Mouse (Mus musculus) embryonic facial prominence, embryonic 13.5 days (tissue): ENCODE results near the gene Phldb3. TPM values are rescaled to one million over a fixed set of nuclear protein-coding genes. Genes with fewer than 3 reads are reported as not detected.

Source experiments
- ATAC-seq: fragments of 200-750 bp; cut with Nextera tagmentation; 2 replicates; pipeline ENCODE4 v1.8.0; 2017; ENCODE audit warnings: low read depth; ENCODE audit not compliant: insufficient number of reproducible peaks, insufficient read depth, low FRiP score, low TSS enrichment
- H3K27ac ChIP-seq: fragments of 300-500 bp; sonication (generic); 2 replicates; pipeline ENCODE4 v1.5.1; 2015; ENCODE audit warnings: moderate library complexity, mild to moderate bottlenecking, inconsistent platforms
- H3K27me3 ChIP-seq: fragments of 300-500 bp; sonication (generic); 2 replicates; pipeline ENCODE4 v1.6.1; 2015; ENCODE audit warnings: mild to moderate bottlenecking, inconsistent platforms
- H3K36me3 ChIP-seq: fragments of 300-500 bp; sonication (generic); 2 replicates; pipeline ENCODE4 v1.6.1; 2015; ENCODE audit warnings: mild to moderate bottlenecking, inconsistent platforms
- H3K4me1 ChIP-seq: fragments of 300-500 bp; sonication (generic); 2 replicates; pipeline ENCODE4 v1.6.1; 2015; ENCODE audit warnings: inconsistent platforms
- H3K4me2 ChIP-seq: fragments of 300-500 bp; sonication (generic); 2 replicates; pipeline ENCODE4 v1.6.1; 2015; ENCODE audit warnings: moderate library complexity, mild to moderate bottlenecking, inconsistent platforms
- H3K4me3 ChIP-seq: fragments of 300-500 bp; sonication (generic); 2 replicates; pipeline ENCODE4 v1.5.1; 2015; ENCODE audit warnings: mild to moderate bottlenecking, inconsistent platforms
- H3K9ac ChIP-seq: fragments of 300-500 bp; sonication (generic); 2 replicates; pipeline ENCODE4 v1.6.1; 2015; ENCODE audit warnings: mild to moderate bottlenecking, inconsistent platforms
- H3K9me3 ChIP-seq: fragments of 300-500 bp; sonication (generic); 2 replicates; pipeline ENCODE4 v1.6.1; 2016; ENCODE audit warnings: inconsistent platforms
- WGBS: fragments of 180-500 bp; shearing (Covaris S2); methylation state at CpG from one replicate; pipeline ENCODE4 v1.1.7; 2015; ENCODE audit warnings: mixed read lengths; 5-methylcytosine and 5-hydroxymethylcytosine counted together
- polyA plus RNA-seq: library from polyadenylated mRNA; unstranded; fragments of >200 nt; fragmentation: Nextera tagmentation; extraction: Ambion mirVana; gene quantifications from 2 replicates; pipeline ENCODE4 v1.2.1, GENCODE M21; 2015

Gene Phldb3
- polyA plus RNA-seq, result 0.37 and 0.65 TPM in 2 replicates

DNA sequence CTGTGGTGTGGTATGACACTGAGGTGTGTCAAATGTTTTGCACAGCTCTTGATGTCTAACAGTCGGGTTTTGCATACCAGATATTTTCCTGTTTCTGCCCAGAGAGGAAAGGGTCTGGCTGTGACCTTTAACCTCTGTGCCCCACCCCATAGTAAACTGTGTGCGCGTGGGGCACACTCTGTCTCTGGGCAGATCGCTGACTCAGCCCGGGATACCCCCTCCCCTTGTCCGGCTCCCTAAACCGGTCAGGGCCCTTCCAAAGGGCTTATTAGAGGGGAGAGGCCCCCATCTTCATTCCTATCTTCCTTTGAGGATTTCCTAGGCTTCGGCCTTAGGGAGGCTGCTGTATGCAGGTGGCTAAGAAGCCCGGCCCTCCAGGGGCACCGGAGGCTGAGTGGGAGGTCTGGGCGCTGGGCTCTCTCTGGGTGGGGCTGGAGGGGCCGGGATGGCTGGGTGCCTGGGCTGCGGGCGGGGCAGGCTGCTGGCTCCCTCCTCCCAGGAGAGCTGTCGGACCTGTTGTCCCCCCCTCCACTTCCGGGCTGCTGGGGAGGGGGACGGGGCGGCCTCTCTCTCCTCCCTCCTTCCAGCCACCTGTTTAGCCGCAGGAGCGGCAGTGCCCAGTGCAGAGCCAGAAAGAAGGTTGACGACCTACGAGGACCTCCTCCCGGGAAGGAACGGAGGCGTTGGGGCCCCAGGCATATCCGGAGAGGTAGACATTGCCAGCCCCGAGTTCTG, at the start of gene Phldb3:
Gene Phldb3, plus strand, starts transcription at position 620 of the 735 bp plus-strand sequence.
- H3K27me3 ChIP-seq, result peaks cover 63% of the 10 kb centered on the region
- H3K4me3 ChIP-seq, result peak within 1 kb of the TSS; percentile 46
- H3K36me3 ChIP-seq, result peaks cover 17% of the 10 kb centered on the region; the same call in 1 of the 2 replicates
- peak within 1 kb of the TSS; percentile 46 for H3K9ac ChIP-seq
- 3% methylated on average over 27 of the region's 27 CpGs for WGBS
- H3K4me1 ChIP-seq, result peaks cover 24% of the 10 kb centered on the region
- H3K4me2 ChIP-seq, result peak within 1 kb of the TSS; percentile 67
- no peaks in the 10 kb centered on the region for H3K9me3 ChIP-seq
- peak within 1 kb of the TSS; percentile 51; the same call in 1 of the 2 replicates for H3K27ac ChIP-seq
- ATAC-seq, result 0 out of 2 replicates have a peak, but pooled peaks have one; percentile 2

DNA sequence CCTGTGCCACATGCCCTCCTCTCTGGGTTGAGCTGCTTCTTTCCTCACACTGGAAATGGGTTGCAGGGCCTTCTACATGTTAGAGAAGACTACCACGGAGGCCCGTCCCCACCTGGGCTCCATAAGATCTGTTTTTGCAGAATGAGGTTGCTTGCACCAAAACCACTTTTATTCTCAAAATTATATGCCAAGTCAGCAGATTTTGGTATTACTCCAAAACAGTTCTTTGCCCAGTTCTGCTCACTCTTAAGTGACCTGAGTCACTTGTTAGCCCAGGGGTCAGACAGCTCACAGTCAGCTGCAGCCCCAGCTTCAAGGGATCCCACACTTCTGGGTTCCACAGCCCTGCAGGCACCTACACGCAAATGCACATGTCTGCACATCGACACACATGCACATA, 49.1 kb upstream of the Phldb3 start:
- H3K9me3 ChIP-seq, result no peaks in the 10 kb centered on the region
- no peaks in the 10 kb centered on the region for H3K27me3 ChIP-seq
- H3K4me2 ChIP-seq, result no peak overlapping the region
- 89% methylated on average over 4 of the region's 4 CpGs for WGBS
- H3K4me3 ChIP-seq, result no peak overlapping the region
- peaks cover 70% of the 10 kb centered on the region for H3K36me3 ChIP-seq
- H3K4me1 ChIP-seq, result no peaks in the 10 kb centered on the region
- no peak overlapping the region for H3K27ac ChIP-seq
- no peak overlapping the region for H3K9ac ChIP-seq
- ATAC-seq, result no peak

DNA sequence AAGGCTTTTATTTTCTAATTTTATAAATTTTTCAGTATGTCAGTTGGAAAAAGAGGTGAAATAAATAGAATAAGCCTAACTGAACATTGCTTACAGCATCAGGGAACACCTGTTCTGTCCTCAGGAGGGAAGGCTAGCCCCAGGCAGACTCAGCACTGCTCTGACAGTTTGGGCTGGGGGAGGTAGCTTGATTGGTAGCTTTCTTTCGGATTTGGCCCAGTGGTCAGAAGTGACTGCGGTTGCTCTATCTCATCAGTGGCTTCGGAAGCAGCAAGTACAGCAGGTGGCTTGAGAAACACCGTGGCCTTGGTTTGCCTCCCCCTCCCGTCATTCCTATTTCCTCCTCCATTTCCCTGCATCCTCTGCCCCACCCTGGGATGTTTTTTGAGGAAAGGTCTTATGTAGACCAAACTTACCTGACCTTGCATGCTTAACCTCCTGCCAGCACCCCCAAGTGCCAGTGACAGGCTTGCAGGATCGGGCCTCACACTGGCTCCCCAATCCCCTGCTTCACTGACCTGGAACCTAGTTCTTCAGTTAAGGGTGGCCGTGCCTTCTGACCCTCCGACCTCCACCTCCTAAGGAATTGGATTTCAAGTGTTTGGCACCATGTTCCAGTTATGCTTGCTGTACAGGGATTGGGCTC, 47.2 kb upstream of the Phldb3 start:
- H3K9me3 ChIP-seq, result no peaks in the 10 kb centered on the region
- 89% methylated on average over 8 of the region's 8 CpGs for WGBS

DNA sequence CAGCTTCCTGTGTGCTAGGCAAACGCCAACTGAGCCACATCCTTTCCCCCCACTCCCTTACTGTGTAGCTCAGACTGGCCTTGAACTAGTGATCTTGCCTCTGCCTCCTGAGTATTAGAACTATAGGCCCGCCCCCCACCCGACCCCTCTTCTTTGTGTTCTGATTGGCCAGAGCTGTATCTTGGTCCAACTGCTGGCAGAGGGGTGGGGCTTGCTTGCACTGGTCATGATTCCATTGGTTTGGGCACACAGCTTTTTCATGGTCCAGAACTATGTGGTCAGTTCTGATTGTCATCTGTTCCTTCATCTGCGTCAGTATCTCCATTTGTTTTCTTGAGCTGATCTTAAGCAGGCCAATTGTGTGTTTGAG, 46.7 kb upstream of the Phldb3 start:
- ATAC-seq, result no peak
- WGBS, result 90% methylated on average over 4 of the region's 4 CpGs
- H3K9me3 ChIP-seq, result no peaks in the 10 kb centered on the region
- H3K9ac ChIP-seq, result no peak overlapping the region
- H3K4me2 ChIP-seq, result no peak overlapping the region
- no peak overlapping the region for H3K27ac ChIP-seq
- H3K36me3 ChIP-seq, result peaks cover 86% of the 10 kb centered on the region
- no peaks in the 10 kb centered on the region for H3K4me1 ChIP-seq
- H3K27me3 ChIP-seq, result no peaks in the 10 kb centered on the region
- no peak overlapping the region for H3K4me3 ChIP-seq

More for the DNA sequence above, 47.2 kb upstream of the Phldb3 start:
- H3K27ac ChIP-seq, result no peak overlapping the region
- no peak overlapping the region for H3K4me2 ChIP-seq
- H3K27me3 ChIP-seq, result no peaks in the 10 kb centered on the region
- H3K36me3 ChIP-seq, result peaks cover 85% of the 10 kb centered on the region
- no peak overlapping the region for H3K4me3 ChIP-seq
- H3K4me1 ChIP-seq, result no peaks in the 10 kb centered on the region
- no peak for ATAC-seq
- no peak overlapping the region for H3K9ac ChIP-seq

DNA sequence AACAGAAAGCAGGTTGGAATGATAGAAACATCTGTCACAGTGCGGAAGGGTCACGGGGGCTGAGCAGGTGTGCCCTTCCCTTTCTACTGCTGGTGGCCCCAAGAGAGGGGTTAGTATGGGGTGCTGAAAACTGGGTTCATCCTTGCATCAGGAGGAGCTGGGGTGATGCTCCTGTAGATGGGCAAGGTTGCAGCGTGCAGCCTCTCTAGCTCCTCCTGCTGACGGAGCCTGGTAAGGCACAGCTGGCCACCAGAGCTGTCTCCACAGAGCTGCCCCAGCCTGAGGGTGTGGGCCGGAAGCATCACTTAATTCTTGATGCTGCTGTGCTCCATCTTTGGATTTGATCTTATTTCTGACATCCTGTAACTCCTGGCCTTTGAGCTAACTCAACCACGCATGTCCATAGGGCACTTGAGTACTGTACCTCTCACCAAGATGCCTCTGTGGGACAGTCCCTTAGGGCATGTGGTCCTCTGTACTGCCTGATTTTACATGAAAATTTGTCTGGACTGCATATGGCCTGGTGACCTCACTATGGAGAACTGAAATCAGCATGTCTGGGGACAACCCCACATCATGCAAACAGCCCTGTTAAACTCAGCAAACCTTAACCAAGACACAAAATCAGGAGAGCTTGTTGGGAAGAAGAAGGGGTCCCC, 45.8 kb upstream of the Phldb3 start:
- ATAC-seq, result no peak
- Histone ChIP-seq H3K4me3 (no peak overlapping the region), H3K4me2 (no peak overlapping the region), H3K4me1 (no peaks in the 10 kb centered on the region), H3K9me3 (no peaks in the 10 kb centered on the region), H3K27ac (no peak overlapping the region), H3K36me3 (peaks cover 89% of the 10 kb centered on the region), H3K27me3 (no peaks in the 10 kb centered on the region), H3K9ac (no peak overlapping the region)
- 58% methylated on average over 6 of the region's 6 CpGs for WGBS

DNA sequence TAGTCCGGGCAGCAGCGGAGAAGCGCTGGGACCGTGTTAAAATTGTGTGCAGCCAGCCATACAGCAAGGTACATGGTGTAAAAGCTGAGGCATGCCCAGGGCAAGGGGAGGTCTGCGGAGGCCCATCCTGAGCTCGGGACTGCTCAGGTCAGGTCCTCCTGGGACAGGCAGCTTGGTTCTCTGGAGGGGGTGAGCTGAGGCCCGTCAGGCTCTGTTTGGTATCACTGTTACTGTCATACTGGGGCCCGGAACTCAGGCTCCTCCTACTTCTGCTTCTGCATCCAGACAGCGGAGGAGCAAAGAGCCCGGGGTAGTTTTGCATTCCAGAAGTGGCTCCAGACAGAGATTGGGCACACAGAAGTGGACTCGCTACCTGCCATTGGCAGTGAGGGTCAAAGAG, 44.9 kb upstream of the Phldb3 start:
- peaks cover 89% of the 10 kb centered on the region for H3K36me3 ChIP-seq
- no peaks in the 10 kb centered on the region for H3K27me3 ChIP-seq
- WGBS, result 89% methylated on average over 11 of the region's 11 CpGs
- no peak overlapping the region for H3K27ac ChIP-seq
- H3K4me3 ChIP-seq, result no peak overlapping the region
- H3K9ac ChIP-seq, result no peak overlapping the region
- H3K9me3 ChIP-seq, result no peaks in the 10 kb centered on the region
- no peak for ATAC-seq
- H3K4me1 ChIP-seq, result no peaks in the 10 kb centered on the region
- H3K4me2 ChIP-seq, result no peak overlapping the region

DNA sequence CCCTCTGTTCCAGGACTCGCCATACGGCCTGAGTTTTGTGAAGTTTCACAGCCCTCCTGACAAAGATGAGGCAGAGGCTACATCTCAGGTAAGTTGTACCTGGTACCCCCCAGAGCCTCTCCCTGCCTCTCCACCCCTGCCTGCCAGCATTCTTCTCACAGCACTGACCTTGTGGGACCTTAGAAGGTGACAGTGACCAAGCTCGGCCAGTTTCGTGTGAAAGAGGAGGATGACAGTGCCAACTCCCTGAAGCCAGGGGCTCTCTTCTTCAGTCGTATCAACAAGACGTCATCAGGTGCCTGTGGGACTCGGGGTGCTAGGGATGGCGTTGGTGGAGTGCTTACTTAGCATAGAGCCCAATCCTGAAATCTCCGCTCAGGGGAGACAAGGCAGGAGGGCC, 44.4 kb upstream of the Phldb3 start:
- no peak overlapping the region for H3K9ac ChIP-seq
- H3K4me2 ChIP-seq, result no peak overlapping the region
- H3K36me3 ChIP-seq, result peaks cover 90% of the 10 kb centered on the region
- WGBS, result 94% methylated on average over 9 of the region's 9 CpGs
- ATAC-seq, result no peak
- H3K4me3 ChIP-seq, result no peak overlapping the region
- H3K27ac ChIP-seq, result no peak overlapping the region
- H3K9me3 ChIP-seq, result no peaks in the 10 kb centered on the region
- no peaks in the 10 kb centered on the region for H3K27me3 ChIP-seq
- no peaks in the 10 kb centered on the region for H3K4me1 ChIP-seq

DNA sequence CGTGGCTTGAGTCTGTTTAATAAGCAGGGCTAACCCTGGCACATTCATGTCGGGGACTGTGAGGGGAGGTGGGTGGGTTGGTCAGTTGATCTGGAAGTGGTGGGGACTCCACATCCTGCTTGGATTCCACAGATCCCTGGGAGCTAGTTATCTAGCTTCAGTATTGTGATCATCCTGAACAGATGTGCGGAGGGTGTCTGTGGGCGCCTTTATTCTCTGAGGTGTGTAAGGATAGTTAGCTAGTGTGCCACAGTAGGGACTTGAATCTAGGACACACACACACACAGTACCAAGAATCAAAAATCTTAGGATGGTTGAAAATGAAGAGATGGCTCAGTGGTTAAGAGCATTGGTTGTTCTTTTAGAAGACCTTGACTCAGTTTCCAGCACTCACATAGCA, 42.1 kb upstream of the Phldb3 start:
- ATAC-seq, result no peak
- Histone ChIP-seq H3K4me2 (no peak overlapping the region), H3K27ac (no peak overlapping the region), H3K36me3 (peaks cover 94% of the 10 kb centered on the region), H3K27me3 (no peaks in the 10 kb centered on the region), H3K9ac (no peak overlapping the region), H3K4me3 (no peak overlapping the region), H3K9me3 (no peaks in the 10 kb centered on the region), H3K4me1 (no peaks in the 10 kb centered on the region)
- WGBS, result 87% methylated on average over 4 of the region's 4 CpGs

DNA sequence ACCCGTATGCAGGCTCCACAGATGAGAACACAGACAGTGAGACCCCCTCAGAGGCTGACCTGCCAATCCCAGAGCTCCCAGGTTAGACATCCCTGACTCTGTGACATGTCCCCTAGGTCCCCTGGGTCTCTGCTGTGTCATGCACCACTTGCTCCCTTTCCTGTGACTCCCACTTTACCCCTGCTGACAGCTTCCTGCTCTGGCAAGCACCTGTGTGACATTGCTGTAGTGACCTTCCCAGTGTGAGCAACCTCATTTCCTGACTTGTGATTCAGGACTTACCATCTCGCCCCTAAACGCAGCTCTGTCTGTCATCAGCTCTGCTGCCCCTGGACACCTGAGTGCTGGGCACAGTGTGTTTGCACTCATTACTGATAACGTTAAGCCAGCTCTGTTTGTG, 39.5 kb upstream of the Phldb3 start:
- no peak for ATAC-seq
- Histone ChIP-seq H3K4me2 (no peak overlapping the region), H3K4me3 (no peak overlapping the region), H3K9me3 (no peaks in the 10 kb centered on the region), H3K36me3 (peaks cover 72% of the 10 kb centered on the region), H3K27ac (no peak overlapping the region), H3K9ac (no peak overlapping the region), H3K4me1 (no peaks in the 10 kb centered on the region), H3K27me3 (no peaks in the 10 kb centered on the region)
- 88% methylated on average over 4 of the region's 4 CpGs for WGBS

DNA sequence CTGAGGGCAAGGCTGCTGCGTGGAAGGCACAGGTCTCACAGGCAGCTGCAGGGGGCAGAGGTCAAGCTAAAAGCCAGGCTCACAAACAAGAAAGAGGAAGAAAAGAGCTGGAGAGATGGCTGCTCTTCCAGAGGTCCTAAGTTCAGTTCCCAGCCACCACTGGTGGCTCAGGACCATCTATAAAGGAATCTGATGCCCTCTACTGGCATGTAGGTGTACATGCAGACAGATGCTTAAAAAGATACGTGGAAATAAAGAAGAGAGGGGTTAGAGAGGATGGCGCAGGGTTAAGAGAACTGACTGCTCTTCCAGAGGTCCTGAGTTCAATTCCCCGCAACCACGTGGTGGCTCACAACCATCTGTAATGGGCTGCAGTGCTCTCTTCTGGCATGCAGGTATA, 38.1 kb upstream of the Phldb3 start:
- no peak overlapping the region for H3K4me3 ChIP-seq
- no peaks in the 10 kb centered on the region for H3K9me3 ChIP-seq
- H3K9ac ChIP-seq, result no peak overlapping the region
- no peaks in the 10 kb centered on the region for H3K27me3 ChIP-seq
- H3K36me3 ChIP-seq, result peaks cover 58% of the 10 kb centered on the region
- no peaks in the 10 kb centered on the region for H3K4me1 ChIP-seq
- 57% methylated on average over 5 of the region's 5 CpGs for WGBS
- H3K4me2 ChIP-seq, result no peak overlapping the region
- no peak for ATAC-seq
- H3K27ac ChIP-seq, result no peak overlapping the region

DNA sequence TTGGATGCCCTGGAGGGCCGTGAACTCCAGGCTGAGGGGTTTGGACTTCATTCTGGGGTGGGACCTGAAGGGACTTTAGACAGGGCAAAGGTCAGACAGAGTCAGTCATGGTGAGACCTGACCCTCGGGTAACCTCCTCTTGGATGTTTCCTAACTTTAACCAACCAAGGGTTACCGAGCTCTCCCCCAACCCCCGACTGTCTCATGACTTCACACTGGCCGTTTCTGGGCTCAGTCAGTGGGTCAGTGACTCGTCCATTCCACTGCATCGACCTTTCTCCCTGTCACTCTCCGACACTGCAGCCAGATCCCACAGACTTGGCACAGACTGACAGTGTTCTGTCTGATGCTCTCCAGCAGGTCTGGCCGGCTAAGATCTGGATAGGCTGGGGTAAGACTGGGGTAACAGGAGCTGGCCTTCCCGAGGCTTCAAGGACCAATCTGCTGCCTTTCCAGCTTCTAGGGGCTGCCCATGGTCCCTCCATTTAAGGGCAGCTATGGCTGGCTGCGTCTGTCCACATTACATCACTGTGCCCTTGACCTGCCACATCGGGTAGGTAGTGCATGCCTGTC, 36.3 kb upstream of the Phldb3 start:
- 47% methylated on average over 12 of the region's 12 CpGs for WGBS

More for the DNA sequence above, 36.3 kb upstream of the Phldb3 start:
- Histone ChIP-seq H3K9ac (no peak overlapping the region), H3K4me3 (no peak overlapping the region), H3K27me3 (no peaks in the 10 kb centered on the region), H3K4me1 (no peaks in the 10 kb centered on the region), H3K27ac (no peak overlapping the region), H3K4me2 (no peak overlapping the region), H3K36me3 (peaks cover 40% of the 10 kb centered on the region), H3K9me3 (no peaks in the 10 kb centered on the region)
- ATAC-seq, result no peak
